Mouse (Mus musculus): ENCODE measurements at regions not wholly inside any gene's neighbourhood (a gene's known extent, or its start where the extent isn't known, plus 50 kb on each side); places are given as distances from the start of the nearest gene placed in this dataset.

- TF ChIP-seq GATA1 (IDR thresholded peaks at IDR 0.05; ENCODE audit: borderline replicate concordance, low read length) (no peak), CTCF (IDR thresholded peaks at IDR 0.05; ENCODE audit: low read depth, low read length) (no peak), POLR2AphosphoS5 (IDR thresholded peaks at IDR 0.05; ENCODE audit: insufficient replicate concordance, low read depth, low read length) (no peak)
These were observed 181.3 kb downstream of the Ifng start for GRCm38 (mm10) chr10:118622131-118622530.

Measured in G1E (cell line).